Mouse (Mus musculus): ENCODE results near the gene Wfdc15b. TPM values are rescaled to one million over a fixed set of nuclear protein-coding genes. Genes with fewer than 3 reads are reported as not detected.

Gene Wfdc15b
- not detected in 2 replicates for total RNA-seq (2023)

GRCm38 (mm10) chr2:164221522-164221921 is at the start of gene Wfdc15b:
Gene Wfdc15b, minus strand, starts transcription at chr2:164221660.

GRCm38 (mm10) chr2:164256540-164256939 is 35.1 kb upstream of the Wfdc15b start, which contains the start of gene Svs3b:
Gene Svs3b, minus strand, starts transcription at chr2:164256640.

GRCm38 (mm10) chr2:164238366-164238765 is 16.9 kb upstream of the Wfdc15b start, which contains the start of gene Svs2:
Gene Svs2, minus strand, starts transcription at chr2:164238466.

GRCm38 (mm10) chr2:164199626-164200327 is 21.7 kb downstream of the Wfdc15b start, which contains the start of gene Wfdc15a:
Gene Wfdc15a, minus strand, starts transcription at chr2:164200130.

GRCm38 (mm10) chr2:164190576-164190975 is 30.9 kb downstream of the Wfdc15b start, which contains the start of gene Wfdc12:
Gene Wfdc12, minus strand, starts transcription at chr2:164190608.

GRCm38 (mm10) chr2:164182692-164183255 is 38.7 kb downstream of the Wfdc15b start, which contains the start of gene Wfdc5:
Gene Wfdc5, minus strand, starts transcription at chr2:164182742.

GRCm38 (mm10) chr2:164170902-164171301 is 50.6 kb downstream of the Wfdc15b start, which contains the start of gene Kcns1:
Gene Kcns1, minus strand, starts transcription at chr2:164171113.

Other genes starting within 250 kb of the Wfdc15b start
- gene Ywhab, start 226.7 kb downstream of the Wfdc15b start, total RNA-seq (2023): 143 and 153 TPM in 2 replicates
- 17.3 and 24.3 TPM in 2 replicates for gene Pabpc1l, start 196.2 kb downstream of the Wfdc15b start, total RNA-seq (2023)
- 146 and 165 TPM in 2 replicates for gene Stk4, start 151.3 kb downstream of the Wfdc15b start, total RNA-seq (2023)
- gene Tomm34, start 150.5 kb downstream of the Wfdc15b start, total RNA-seq (2023): 38.4 and 51.3 TPM in 2 replicates
- not detected in 2 replicates for gene Kcns1, start 50.5 kb downstream of the Wfdc15b start, total RNA-seq (2023)
- not detected in 2 replicates for gene Wfdc5, start 38.9 kb downstream of the Wfdc15b start, total RNA-seq (2023)
- gene Wfdc12, start 31.1 kb downstream of the Wfdc15b start, total RNA-seq (2023): not detected in 2 replicates
- gene Wfdc15a, start 21.5 kb downstream of the Wfdc15b start, total RNA-seq (2023): not detected in 2 replicates
- gene Svs2, start 16.8 kb upstream of the Wfdc15b start, total RNA-seq (2023): not detected in 2 replicates
- not detected in 2 replicates for gene Svs3b, start 35.0 kb upstream of the Wfdc15b start, total RNA-seq (2023)
- gene Svs4, start 56.8 kb upstream of the Wfdc15b start, total RNA-seq (2023): not detected in 2 replicates
- not detected in 2 replicates for gene Svs3a, start 67.6 kb upstream of the Wfdc15b start, total RNA-seq (2023)
- gene Svs6, start 95.1 kb upstream of the Wfdc15b start, total RNA-seq (2023): not detected in 2 replicates
- gene Svs5, start 111.1 kb upstream of the Wfdc15b start, total RNA-seq (2023): not detected in 2 replicates
- 705 and 906 TPM in 2 replicates for gene Slpi, start 167.4 kb upstream of the Wfdc15b start, total RNA-seq (2023)
- not detected in 2 replicates for gene Rbpjl, start 181.5 kb upstream of the Wfdc15b start, total RNA-seq (2023)
- gene Matn4, start 183.5 kb upstream of the Wfdc15b start, total RNA-seq (2023): not detected in 2 replicates
- 1.4 and 5.3 TPM in 2 replicates for gene Sdc4, start 222.2 kb upstream of the Wfdc15b start, total RNA-seq (2023)
- 32.7 and 33.5 TPM in 2 replicates for gene Sys1, start 235.3 kb upstream of the Wfdc15b start, total RNA-seq (2023)
- gene Gm20458, start 239.3 kb upstream of the Wfdc15b start, total RNA-seq (2023): 0.63 TPM in 1 of 2 replicates, not detected in the other

All from neutrophil, adult 65 days (primary cell).